Mouse (Mus musculus) G1E-ER4 (cell line): ENCODE data around the gene Fibin. TPM values are rescaled to one million over a fixed set of nuclear protein-coding genes. Genes with fewer than 3 reads are reported as not detected.

Experiments
- GATA1 ChIP-seq: IDR thresholded peaks from one replicate; pipeline ENCODE4 v1.8.0; 2012; ENCODE audit warnings: low read length, inconsistent platforms
- polyA plus RNA-seq: library from polyadenylated mRNA; stranded (reverse); fragments of >175 nt; gene quantifications from 2 replicates; pipeline ENCODE4 v1.2.3, GENCODE M21; 2012

Gene Fibin
- polyA plus RNA-seq, result not detected in 2 replicates

DNA sequence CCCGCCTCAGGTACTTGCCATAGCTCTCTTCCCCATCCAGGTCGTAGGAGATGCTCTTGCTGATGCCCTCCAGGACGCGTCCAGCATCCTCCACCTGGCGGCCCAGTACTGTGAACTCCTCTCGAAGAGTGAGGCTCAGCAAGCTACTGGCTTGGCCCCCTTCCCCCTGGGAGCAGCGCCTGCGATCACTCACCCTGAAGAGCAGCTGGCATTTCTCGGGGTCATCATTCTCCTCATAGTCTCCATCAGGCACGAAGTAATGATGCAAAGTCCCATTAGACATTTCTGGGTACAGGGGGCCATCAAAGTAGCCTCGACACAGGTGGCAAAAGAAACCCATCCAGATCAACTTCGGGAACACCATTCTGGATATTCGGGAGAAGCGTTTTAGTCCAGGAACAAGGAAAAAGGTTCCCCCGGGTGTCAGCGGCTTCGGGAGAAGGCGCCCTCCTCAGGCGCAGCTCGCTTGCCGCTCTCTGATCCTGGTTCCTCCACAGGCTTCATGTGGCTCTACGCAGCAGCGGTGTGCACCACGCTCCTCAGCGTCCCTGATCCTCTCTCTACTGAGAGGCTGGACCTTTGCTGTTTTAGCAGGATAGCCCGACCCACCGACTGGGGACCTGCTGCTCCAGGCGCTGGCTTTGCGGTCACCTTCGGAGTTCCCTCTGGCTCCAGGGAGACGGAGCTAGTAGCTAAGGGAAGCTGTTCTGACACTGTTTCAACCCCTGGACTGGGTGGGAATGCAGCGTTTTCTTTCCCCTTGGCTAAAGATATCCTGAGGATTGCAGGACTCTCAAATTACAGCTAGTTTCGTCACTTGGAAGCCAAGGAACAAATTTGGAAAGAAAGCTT is at the start of gene Fibin:
Gene Fibin, minus strand, starts transcription at position 752 of the 852 bp plus-strand sequence.
- no peak for TF ChIP-seq GATA1

DNA sequence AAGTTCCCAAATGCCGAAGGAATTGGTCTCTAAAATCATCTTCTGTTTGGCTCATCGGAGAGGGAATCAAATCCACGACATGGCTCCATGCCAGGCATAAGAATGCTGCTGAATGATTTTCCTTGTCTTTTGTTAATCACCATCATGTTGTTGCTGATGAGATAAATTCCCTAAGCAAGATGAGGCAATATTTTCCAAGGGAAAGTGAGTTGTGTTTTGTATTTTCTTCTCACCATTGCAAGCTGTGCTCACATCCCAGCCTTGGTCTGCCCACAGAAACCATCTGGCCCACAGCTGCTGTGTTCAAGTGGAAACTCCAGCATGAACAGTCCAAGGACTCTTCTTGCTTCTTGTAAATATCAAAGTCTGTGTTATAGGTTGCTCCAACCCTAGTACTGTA is 48.4 kb upstream of the Fibin start:
- no peak for TF ChIP-seq GATA1

DNA sequence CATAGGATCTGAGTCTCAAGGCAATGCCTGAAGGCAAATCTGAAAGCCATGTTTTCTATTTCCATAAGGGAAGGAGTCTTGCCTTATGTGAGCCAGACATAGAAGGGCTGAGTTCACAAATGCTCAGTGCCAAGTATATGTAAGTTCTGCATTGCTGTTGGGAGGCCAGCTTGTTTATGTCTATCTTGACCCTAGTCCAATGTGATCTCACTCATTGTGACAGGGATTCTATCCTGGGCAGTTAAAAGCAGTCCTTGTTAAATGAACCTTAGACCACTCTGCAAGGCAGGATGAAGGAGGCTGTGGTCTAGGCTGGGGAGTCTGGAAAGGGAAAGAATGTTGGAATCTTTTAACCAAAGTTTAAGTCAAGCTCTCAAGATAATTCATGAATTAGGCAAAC is 45.8 kb upstream of the Fibin start:
- no peak for TF ChIP-seq GATA1

DNA sequence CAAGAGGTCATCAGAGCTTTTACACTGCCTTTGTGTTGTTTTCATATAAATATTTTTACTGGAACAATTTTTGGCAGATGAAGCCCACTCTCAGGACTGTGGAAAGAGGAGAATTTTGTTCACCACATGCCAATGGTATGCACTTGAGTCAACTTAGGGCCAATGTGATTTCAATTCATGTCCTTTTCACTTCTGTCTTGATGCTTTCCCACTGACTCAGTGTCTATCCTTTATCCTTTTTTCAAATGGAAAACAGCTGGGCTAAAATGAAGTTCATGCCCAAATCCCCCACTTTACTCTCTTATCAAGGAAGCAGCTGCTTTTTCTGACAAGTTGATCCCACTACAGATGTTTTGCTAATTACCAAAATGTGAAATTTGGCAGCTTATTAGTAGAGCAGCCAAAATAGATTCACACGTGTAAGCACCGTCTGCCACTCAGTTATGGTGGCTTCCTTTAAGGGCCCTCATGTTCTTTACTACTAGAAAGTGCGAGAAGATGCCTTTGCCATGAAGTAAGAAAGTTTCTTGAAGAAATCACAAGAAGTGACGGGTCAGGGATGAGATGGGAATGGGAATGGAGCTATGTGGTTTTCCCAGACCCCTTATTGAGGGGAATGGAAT is 29.8 kb upstream of the Fibin start:
- TF ChIP-seq GATA1, result no peak

DNA sequence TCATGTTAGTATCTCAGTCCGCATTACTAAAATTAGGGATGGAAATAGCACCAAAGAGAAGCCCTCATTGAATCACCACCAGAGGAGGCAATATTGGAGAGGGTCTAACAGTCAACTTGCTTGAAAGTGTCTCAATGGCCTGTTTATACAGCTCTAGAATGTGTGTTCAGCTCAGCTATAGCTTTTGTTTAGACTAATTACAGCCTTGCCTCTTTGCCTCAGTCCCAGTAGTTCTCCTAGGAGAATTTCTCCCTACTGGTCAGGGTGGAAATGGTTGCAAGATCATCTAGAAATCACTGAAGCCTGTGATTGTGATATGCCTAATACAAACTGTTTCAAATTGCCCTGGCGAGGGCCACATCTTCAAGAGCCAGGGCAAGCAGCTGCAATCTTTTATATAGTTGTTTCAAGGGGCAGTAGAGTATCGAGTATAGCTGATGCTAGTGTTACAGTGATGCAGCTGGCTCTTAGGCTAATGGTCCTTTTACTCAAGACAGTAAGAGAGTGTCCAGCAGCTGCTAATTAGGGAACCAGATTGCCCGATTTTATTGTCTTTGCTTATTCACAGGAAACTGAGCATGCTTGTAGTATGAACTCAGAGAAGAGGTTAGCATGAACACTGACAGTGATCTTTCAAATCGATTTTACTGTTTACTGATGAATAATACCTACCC is 27.9 kb upstream of the Fibin start:
- TF ChIP-seq GATA1, result no peak

DNA sequence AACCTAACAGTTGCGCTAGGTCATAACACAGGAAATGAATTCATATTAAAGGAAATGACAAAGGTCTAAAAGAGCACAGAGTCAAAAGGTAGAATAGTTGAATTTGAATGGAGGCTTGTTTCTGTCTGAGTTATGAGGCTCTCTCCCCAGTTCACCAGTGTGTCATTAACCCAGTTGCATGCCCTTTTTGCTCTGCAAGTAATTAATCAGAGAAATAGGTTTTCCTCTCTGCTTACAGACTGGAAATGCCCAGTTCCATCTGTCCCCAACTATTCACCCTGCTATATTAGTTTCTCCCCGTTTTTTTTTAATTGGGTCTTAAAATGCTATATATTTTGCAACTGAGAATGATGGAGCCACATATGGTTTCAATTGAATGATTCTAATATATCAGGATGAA is 16.8 kb upstream of the Fibin start:
- TF ChIP-seq GATA1, result no peak

DNA sequence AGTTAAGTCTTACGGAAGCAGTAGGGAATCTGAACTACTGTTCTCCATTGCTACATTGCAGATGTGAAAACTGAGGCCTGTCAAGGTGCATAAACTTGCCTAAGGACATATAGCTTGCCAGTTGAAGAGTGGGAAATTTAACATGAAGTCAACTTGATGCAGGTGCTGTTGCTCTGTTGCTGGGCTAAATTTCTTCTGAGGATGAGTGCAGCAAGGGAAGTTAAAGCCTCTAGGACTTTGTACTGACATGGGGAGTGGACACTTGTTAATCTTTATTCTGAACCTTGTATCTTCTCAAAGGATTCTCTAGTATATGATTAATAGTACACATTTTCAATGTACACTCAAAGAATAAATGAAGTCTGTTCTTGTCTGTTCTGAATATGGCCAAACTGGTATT is 13.7 kb upstream of the Fibin start:
- no peak for TF ChIP-seq GATA1

DNA sequence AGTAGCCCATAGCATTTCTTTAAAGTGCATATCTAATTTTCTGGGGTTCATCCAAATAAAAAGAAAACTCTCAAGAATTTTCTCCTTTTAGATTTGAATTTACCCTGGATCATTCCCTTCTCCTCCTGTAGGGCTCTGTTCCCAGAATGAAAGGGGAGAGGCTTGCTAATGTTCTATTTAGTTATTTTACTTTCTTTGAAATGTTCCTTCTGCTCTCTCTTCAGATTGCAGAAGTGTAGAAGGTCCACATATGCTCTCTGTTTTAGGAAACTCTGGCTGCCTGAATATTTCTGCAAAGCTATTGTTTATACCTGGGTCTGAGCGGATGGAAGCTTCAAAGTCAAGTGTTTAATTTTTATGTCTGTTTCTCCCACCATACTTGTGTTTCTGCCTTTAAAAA is 12.5 kb upstream of the Fibin start:
- no peak for TF ChIP-seq GATA1

DNA sequence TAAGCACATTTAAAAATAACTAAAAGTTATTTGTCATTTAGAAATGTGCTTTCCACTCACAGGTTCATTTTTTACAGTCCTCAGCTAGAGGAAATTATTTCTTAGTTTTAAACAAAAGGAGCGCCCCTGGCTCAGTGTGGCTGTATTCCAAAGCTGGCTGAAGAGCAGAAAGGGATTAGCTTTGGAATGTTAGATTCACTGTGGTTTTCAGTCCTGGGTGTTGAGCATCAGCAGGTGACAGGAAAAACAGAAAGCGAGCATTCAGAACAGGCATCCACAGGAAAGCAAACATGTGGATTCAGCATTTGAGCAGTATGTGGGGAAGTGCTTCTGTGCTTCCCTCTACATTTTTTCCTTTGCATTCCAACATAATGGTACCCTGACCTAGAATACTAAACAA is 10.2 kb upstream of the Fibin start:
- TF ChIP-seq GATA1, result no peak

DNA sequence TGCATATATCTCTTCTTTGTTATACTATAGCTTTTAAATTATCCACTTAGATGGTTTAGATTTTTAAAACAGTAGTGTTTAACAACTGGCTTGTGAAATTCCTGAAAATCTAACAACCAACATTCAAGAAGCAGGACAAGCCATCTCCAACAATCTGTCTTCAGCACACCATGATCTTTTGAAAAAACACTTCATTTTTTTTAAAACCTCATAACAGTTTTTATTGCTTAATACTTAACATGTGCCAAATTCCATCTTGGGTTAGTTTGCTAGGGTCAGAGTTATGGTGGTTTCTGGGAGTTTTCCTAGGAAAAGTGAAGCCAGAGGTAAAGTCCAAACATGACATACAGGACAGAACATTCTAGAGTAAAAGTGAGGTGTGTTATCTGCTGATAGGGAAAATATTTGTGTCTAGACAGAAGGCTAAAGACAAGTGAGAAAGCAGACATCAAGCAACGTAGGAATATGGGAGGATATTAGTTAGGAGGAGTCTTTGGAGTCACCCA is 4.5 kb upstream of the Fibin start:
- no peak for TF ChIP-seq GATA1

DNA sequence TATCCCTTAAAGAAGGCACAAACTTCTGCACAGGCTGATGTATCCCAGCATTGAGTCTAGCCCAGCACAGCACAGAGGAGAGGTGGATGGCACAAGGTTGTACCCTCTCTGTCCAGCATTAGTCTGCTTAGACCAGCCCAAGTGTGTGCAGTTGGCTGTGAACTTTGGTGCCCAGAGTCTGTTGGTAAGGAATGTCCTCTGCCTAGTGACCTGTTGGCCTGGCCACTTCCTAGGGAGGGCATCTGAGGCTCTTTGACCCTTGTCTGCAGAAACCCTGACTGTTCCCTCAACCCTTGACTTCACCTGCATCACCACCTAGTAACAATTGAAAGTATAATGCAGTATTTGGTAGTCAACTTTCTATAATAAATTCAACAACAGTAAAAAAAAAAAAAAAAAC is 2.4 kb upstream of the Fibin start:
- no peak for TF ChIP-seq GATA1

DNA sequence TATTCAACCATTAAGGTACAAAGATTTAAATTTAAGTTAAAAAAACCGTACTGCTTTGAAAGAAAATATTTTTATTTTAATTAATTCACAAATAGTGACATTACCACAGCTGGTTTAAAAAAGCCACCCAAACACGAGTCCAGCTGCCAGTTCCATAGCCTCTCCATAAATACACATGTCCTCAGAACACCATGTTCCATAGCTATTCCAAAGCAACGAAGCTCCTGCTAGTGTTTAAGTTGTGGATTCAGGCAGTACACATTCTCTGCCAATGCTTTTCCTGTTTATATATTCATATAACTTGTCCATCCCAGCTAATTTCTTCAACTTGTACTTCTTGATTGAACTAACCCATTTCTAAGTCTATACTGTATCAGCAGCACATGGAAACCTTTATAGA is 872 bp upstream of the Fibin start:
- no peak for TF ChIP-seq GATA1

DNA sequence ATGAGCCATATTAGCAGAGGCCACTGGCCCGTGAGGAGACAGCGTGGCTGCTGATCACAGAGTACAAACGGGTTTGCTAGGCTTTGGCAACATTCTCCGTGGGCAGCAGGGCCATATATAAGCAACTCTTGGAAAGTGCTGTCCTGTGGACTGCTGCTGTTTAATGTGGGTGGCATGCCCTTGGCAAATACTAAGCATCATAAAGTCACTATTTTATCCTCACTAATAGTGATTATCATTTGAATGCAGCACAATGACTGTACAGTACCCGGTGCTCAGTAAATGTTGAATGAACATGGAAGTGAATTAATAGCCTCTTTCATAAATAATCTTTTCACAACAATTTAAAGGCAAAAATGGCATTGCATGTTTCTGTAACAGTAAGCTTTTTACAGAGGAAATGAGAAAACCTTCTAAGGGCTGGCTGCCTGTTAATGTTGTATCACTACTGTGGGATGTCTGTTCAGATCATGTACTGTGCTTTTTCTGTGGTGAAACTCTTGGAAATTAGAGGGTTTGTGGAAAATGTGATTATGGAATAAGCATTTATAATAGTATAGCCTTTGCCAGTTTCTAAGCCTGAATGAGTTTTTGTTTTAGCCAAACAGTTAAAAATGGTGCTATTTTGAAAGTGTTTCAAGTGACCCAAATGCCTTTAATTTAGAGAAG is 9.5 kb downstream of the Fibin start:
- TF ChIP-seq GATA1, result no peak

DNA sequence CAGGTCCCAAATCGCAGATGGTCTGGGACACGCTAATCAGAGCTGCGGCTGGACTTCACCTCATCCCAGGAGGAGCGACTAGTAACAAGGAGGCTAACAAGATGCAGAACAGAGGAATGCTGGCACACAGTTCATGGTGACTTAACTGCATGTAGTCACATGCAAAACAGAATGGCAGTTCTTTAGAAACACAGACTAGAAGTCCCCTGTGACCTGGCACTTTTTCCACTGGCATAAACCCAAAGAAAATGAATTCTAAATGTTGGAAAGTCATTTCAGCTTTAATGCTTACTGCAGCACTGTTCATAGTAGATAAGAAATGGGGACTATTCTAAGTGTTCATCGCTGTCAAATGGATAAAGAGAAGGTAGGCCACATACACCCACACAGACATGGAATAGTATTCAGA is 11.1 kb downstream of the Fibin start:
- TF ChIP-seq GATA1, result no peak

DNA sequence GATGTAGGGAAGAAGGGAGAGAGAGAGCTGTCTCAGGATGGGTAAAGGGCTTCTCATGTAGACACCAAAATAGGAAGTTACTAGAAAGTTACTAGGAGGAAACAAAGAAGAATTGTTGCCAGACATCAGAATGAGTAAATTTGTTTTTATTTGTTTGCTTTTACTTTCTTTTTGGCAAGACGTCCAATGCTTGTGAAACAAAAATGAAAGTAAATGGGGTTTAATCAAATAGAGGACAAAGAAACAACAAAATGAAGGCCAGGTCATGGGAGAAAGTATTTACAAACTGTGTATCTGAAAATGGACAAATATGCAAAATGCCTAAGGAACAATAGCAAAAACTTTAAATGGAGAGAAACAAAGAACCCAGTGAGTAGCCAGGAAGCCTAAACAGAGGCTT is 11.6 kb downstream of the Fibin start:
- no peak for TF ChIP-seq GATA1

DNA sequence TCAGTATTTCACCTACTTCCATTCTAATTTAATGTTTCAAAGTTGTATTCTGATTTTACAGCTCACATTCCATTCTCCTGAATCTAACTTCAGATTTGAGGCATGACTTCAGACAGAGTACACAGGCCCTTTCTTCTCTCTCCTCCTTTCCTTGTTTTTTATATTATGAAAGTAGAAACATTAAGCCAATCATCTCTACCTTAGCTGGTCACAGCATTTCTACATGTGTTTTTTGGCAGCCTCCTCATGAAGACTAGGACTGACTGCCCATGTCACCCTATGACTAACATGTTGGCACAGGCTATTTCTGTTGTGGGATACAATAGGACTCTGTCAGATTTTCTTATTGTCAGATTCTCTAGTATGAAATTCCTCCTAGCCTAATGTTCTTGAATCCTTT is 34.0 kb downstream of the Fibin start:
- TF ChIP-seq GATA1, result no peak
